Mouse (Mus musculus) kidney, embryonic 14.5 days (tissue): ENCODE results near the gene Grik5. TPM values are rescaled to one million over a fixed set of nuclear protein-coding genes. Genes with fewer than 3 reads are reported as not detected.

Experiments
- ATAC-seq: fragments of 200-750 bp; cut with Nextera tagmentation; 2 replicates; pipeline ENCODE4 v1.8.0; 2017; ENCODE audit warnings: moderate number of reproducible peaks, mild to moderate bottlenecking, moderate TSS enrichment, moderate library complexity; ENCODE audit not compliant: low FRiP score, low TSS enrichment
- H3K27ac ChIP-seq: fragments of 300-500 bp; sonication (generic); 2 replicates; pipeline ENCODE4 v1.5.1; 2014; ENCODE audit warnings: low read depth, mild to moderate bottlenecking, low read length, moderate library complexity, mixed read lengths
- H3K27me3 ChIP-seq: fragments of 300-500 bp; sonication (generic); 2 replicates; pipeline ENCODE4 v1.6.1; 2014; ENCODE audit warnings: mild to moderate bottlenecking, low read length; ENCODE audit not compliant: control insufficient read depth, insufficient read depth
- H3K36me3 ChIP-seq: fragments of 300-500 bp; sonication (generic); 2 replicates; pipeline ENCODE4 v1.6.1; 2014; ENCODE audit warnings: low read length, mixed read lengths; ENCODE audit not compliant: control insufficient read depth, insufficient read depth
- H3K4me1 ChIP-seq: fragments of 300-500 bp; sonication (generic); 2 replicates; pipeline ENCODE4 v1.6.1; 2014; ENCODE audit warnings: low read length, mixed read lengths; ENCODE audit not compliant: control insufficient read depth, insufficient read depth
- H3K4me2 ChIP-seq: fragments of 300-500 bp; sonication (generic); replicated peaks from 2 replicates; pipeline ENCODE4 v1.6.1; 2014; ENCODE audit warnings: low read depth, mild to moderate bottlenecking, low read length
- H3K4me3 ChIP-seq: fragments of 300-500 bp; sonication (generic); 2 replicates; pipeline ENCODE4 v1.5.1; 2014; ENCODE audit warnings: mild to moderate bottlenecking, low read length
- H3K9ac ChIP-seq: fragments of 300-500 bp; sonication (generic); 2 replicates; pipeline ENCODE4 v1.6.1; 2014; ENCODE audit warnings: low read depth, mild to moderate bottlenecking, low read length, moderate library complexity
- H3K9me3 ChIP-seq: fragments of 300-500 bp; sonication (generic); 2 replicates; pipeline ENCODE4 v1.6.1; 2016; ENCODE audit warnings: low read length; ENCODE audit not compliant: control insufficient read depth
- WGBS: fragments of 180-500 bp; shearing (Covaris S2); extraction: QIAGEN DNeasy Blood & Tissue Kit; methylation state at CpG from one replicate; pipeline ENCODE4 v1.1.7; 2014; 5-methylcytosine and 5-hydroxymethylcytosine counted together
- polyA plus RNA-seq: library from polyadenylated mRNA; unstranded; fragments of >200 nt; fragmentation: Nextera tagmentation; extraction: Ambion mirVana; gene quantifications from 2 replicates; pipeline ENCODE4 v1.2.1, GENCODE M21; 2014

Grik5 gene
- polyA plus RNA-seq, 1 experiment from 2014 or later = 14.2 TPM

DNA sequence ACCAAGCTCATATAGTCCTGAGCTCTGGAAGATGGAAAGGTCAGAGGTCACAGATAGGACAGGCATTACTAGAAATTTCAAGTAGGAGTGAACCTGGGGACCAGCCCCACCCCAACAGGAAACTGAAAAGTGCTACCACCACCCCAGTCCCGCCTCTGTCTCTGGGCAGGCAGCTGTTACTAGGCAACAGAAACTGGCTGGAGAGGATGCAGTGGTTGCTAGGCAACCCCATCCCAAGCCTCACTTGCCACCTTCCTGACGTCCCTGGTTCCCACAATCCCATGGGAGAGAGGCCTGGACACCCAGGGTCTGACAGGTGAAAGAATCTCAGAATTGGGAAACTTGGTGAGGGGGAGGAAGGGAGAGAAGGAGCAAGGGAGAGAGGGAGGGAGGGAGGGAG is 3.4 kb downstream of the Grik5 start:
- peaks cover 14% of the 10 kb centered on the region for H3K4me1 ChIP-seq
- no peak for ATAC-seq
- no peaks in the 10 kb centered on the region for H3K9me3 ChIP-seq
- H3K27ac ChIP-seq = no peak overlapping the region
- H3K4me2 ChIP-seq = no peak overlapping the region
- H3K9ac ChIP-seq = no peak overlapping the region
- 41% methylated on average over 2 of the region's 2 CpGs for WGBS
- H3K36me3 ChIP-seq = peaks cover 41% of the 10 kb centered on the region
- H3K27me3 ChIP-seq = no peaks in the 10 kb centered on the region
- no peak overlapping the region for H3K4me3 ChIP-seq

DNA sequence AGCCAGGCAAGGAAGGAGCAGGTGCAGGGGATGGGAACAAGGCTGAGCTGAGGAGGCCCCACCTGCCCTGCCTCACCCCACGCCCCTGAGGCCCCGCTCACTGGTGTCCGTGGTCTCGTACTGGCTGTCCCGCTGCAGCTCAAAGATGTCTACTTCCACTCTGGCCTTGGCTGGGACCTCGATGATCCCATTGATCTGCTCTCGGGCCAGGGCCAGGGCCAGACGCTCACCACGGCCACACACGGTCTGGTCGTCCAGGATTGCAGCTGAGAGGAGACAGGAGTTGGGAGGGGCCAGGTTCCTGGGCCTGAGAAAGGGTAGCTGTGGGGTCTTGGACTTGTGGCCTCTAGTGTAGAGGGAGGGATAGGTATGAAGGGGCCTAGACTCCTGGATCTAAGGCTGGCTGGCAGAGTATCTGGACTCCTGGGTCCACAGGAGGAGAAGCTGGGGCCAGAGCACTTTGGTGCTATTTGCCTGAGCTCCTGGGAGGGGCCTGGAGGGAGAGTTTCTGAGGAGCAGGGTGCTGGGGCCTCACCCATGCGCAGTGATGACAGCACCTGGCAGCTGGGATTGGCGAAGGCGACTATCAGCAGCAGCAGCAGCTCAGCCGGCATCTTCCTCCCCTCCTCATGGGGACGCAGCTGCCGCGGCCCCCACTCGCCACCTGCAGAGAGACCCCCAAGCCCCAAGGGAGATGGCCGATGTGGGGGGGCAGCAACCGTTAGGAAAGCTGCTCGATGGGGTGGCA is 4.1 kb downstream of the Grik5 start:
- Histone ChIP-seq H3K4me3 (no peak overlapping the region), H3K27ac (no peak overlapping the region), H3K36me3 (peaks cover 46% of the 10 kb centered on the region), H3K27me3 (no peaks in the 10 kb centered on the region), H3K4me2 (no peak overlapping the region), H3K9ac (no peak overlapping the region), H3K9me3 (no peaks in the 10 kb centered on the region), H3K4me1 (peaks cover 9% of the 10 kb centered on the region)
- WGBS = 92% methylated on average over 22 of the region's 22 CpGs
- ATAC-seq = no peak

DNA sequence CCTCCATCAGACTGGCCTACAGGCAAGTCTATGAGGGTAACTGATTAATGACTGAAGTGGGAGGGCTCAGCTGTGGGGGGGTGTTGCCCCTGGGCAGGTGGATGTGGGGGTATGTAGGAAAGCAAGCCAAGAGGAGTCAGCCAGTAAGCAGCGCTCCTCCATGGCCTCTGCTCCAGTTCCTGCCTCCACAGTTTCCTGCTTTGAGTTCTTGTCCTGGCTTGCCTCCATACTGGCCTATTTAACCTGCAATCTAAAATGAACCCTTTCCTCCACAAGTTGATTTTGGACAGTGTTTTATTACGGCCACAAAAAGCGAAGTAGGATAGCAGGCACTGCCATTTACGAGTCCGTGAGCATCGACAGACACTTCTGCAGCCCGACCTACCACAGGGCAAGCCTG is 4.8 kb downstream of the Grik5 start:
- H3K27me3 ChIP-seq = no peaks in the 10 kb centered on the region
- H3K4me1 ChIP-seq = peaks cover 9% of the 10 kb centered on the region
- no peak overlapping the region for H3K4me2 ChIP-seq
- H3K9ac ChIP-seq = no peak overlapping the region
- H3K27ac ChIP-seq = no peak overlapping the region
- no peak overlapping the region for H3K4me3 ChIP-seq
- H3K9me3 ChIP-seq = no peaks in the 10 kb centered on the region
- WGBS = 82% methylated on average over 7 of the region's 7 CpGs
- H3K36me3 ChIP-seq = peaks cover 54% of the 10 kb centered on the region
- no peak for ATAC-seq

DNA sequence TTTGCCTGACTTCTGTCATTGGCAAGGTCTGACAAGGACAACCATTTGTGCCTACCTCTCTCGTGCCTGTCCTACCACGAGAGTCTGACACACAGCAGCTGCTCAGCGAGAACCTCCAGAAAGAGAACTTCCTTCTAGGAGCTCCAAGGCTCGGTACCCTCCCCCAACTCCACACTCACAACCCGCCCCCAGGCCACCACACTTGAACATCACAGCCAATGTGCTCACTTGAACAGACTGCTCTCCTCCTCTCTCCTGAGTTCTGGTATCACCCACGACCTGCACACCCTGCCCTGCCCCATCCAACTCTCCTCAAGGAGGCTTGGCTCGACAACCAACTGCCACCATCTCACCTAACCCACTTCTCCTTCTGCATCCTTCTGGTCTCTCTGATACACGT is 8.2 kb downstream of the Grik5 start:
- no peak for ATAC-seq
- Histone ChIP-seq H3K36me3 (peaks cover 83% of the 10 kb centered on the region), H3K9ac (no peak overlapping the region), H3K27ac (no peak overlapping the region), H3K4me3 (no peak overlapping the region), H3K9me3 (no peaks in the 10 kb centered on the region), H3K4me2 (no peak overlapping the region), H3K27me3 (no peaks in the 10 kb centered on the region), H3K4me1 (no peaks in the 10 kb centered on the region)
- WGBS = 87% methylated on average over 8 of the region's 8 CpGs

DNA sequence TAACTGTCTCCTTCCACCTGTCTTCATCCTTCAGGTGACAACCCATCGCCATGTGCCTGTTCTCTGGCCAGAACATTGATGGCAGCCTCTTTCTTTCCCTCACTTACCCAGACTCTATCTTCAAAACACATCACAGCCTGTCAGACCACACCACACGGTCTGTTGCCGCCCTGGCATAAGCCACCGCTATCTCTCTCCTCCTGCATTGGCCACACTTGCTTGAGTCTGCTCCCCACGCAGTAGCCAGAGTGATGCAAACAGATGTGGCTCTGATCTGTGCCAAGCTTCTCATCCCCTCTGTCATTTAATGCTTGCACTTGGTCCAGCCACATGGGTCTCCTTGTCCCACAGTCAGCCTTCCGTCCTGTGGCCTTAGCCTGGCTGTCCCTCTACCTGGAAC is 8.8 kb downstream of the Grik5 start:
- Histone ChIP-seq H3K9ac (no peak overlapping the region), H3K36me3 (peaks cover 87% of the 10 kb centered on the region), H3K9me3 (no peaks in the 10 kb centered on the region), H3K27me3 (no peaks in the 10 kb centered on the region), H3K27ac (no peak overlapping the region), H3K4me3 (no peak overlapping the region), H3K4me2 (no peak overlapping the region), H3K4me1 (no peaks in the 10 kb centered on the region)
- WGBS = 91% methylated on average over 6 of the region's 6 CpGs
- ATAC-seq = no peak

DNA sequence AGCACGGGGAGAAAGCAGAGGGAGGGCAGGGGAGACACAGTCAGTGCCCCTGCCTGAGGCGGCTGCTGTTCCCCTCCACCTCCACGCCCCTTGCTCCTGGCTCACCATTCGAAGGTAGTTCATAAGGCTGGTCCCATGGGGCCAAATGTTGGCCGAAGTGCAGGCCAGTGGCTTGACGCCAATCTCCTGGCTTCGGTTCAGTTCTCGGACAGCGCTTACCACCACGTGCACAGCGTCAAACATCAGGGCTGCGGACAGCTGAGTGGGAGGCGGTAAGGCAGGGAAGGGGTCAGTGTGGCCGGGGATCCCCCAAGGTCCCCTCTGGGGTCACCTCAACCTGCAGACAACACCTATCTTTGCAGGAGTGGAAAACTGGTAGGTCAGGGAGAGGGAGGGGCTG is 13.3 kb downstream of the Grik5 start:
- Histone ChIP-seq H3K4me2 (no peak overlapping the region), H3K36me3 (peaks cover 87% of the 10 kb centered on the region)
- ATAC-seq = peak; percentile 60; the same call in 1 of the 2 replicates

DNA sequence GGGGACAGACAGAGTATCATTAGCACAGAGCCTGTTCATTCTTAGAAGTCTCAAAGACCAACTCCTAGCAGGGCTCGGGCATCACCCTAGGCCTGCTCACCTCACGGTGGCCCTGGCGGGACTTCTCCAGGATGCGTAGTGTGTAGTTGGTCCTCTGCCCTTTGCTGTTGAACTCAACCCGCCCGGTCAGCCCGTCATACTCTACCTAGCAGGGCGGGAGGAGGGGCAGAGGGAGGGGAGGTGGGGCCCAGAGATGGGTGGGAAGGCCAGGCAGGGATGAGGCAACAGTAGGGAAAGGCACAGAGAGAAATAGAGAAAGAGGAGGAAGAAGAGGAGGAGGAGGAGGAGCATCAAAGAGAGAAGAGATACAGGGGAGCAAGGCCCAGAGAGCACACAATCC is 13.8 kb downstream of the Grik5 start:
- Histone ChIP-seq H3K4me2 (no peak overlapping the region), H3K27ac (no peak overlapping the region), H3K9me3 (no peaks in the 10 kb centered on the region), H3K36me3 (peaks cover 84% of the 10 kb centered on the region), H3K27me3 (no peaks in the 10 kb centered on the region), H3K9ac (no peak overlapping the region), H3K4me1 (no peaks in the 10 kb centered on the region), H3K4me3 (no peak overlapping the region)
- no peak for ATAC-seq
- 88% methylated on average over 8 of the region's 8 CpGs for WGBS

More for the DNA sequence above, 13.3 kb downstream of the Grik5 start:
- Histone ChIP-seq H3K27me3 (no peaks in the 10 kb centered on the region), H3K9ac (no peak overlapping the region), H3K27ac (no peak overlapping the region), H3K9me3 (no peaks in the 10 kb centered on the region), H3K4me1 (no peaks in the 10 kb centered on the region), H3K4me3 (no peak overlapping the region)
- WGBS = 86% methylated on average over 14 of the region's 14 CpGs

DNA sequence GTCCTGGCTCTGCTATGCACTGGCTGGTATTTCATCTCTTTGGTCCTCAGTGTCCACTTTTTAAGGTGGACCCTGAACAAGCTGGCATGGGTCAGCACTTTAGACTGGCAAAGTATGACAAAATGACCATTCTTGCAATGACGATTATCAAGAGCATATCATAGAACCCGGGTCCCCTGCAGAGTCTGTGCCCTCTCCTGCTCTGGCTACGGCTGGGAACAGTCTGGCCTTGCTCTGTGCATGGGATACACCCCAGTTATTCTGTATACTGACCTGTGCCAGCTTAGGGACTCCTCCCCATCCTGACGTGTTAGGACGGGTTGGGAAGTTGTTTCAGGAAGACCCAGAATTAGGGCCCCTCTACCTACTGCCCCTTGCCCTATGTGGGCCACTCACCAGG is 14.3 kb downstream of the Grik5 start:
- no peak overlapping the region for H3K4me2 ChIP-seq
- WGBS = 96% methylated on average over 5 of the region's 5 CpGs
- H3K9me3 ChIP-seq = no peaks in the 10 kb centered on the region
- no peak overlapping the region for H3K4me3 ChIP-seq
- H3K9ac ChIP-seq = no peak overlapping the region
- H3K27ac ChIP-seq = no peak overlapping the region
- no peaks in the 10 kb centered on the region for H3K27me3 ChIP-seq
- peaks cover 84% of the 10 kb centered on the region for H3K36me3 ChIP-seq
- no peak for ATAC-seq
- no peaks in the 10 kb centered on the region for H3K4me1 ChIP-seq

DNA sequence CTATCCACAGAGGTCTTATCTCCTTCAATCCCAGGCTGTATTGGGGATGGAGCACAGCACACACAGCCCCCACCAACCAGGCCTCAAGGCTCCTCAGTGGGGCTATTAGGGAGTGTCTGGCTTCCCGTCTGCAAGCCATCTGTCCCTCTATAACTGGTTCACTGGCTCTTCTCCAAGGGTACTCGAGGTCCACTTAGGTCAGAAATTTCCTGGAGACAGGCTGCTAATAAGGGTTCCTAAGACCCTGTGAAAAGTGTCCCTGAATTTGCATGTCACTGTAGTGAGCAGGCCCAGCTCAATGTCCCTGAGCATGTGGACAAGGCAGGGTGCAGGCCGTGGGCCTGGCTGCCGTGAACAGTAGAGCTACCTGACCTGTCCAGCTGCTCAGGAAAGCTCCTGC is 15.2 kb downstream of the Grik5 start:
- WGBS = 78% methylated on average over 4 of the region's 4 CpGs
- H3K4me2 ChIP-seq = no peak overlapping the region
- no peaks in the 10 kb centered on the region for H3K4me1 ChIP-seq
- no peak for ATAC-seq
- H3K36me3 ChIP-seq = peaks cover 75% of the 10 kb centered on the region
- H3K27ac ChIP-seq = no peak overlapping the region
- H3K9me3 ChIP-seq = no peaks in the 10 kb centered on the region
- no peak overlapping the region for H3K4me3 ChIP-seq
- H3K9ac ChIP-seq = no peak overlapping the region
- H3K27me3 ChIP-seq = no peaks in the 10 kb centered on the region
